Mouse (Mus musculus) MEL (cell line): ENCODE data around the gene Gm26602. TPM values are rescaled to one million over a fixed set of nuclear protein-coding genes. Genes with fewer than 3 reads are reported as not detected.

Experiments used
- DNase-seq: peaks from one replicate; pipeline ENCODE4 v3.0.0; 2011; ENCODE audit warnings: low read depth, low spot score
- H3K27ac ChIP-seq: 2 replicates; pipeline ENCODE4 v1.5.1; 2012; ENCODE audit warnings: low read depth, mild to moderate bottlenecking, control low read depth, low read length, moderate library complexity; ENCODE audit not compliant: control insufficient read depth
- H3K27me3 ChIP-seq, 2 experiments: fragments of 150-350 bp in 1 of 2; sonication (generic) in 1 of 2; 2 replicates each; pipeline ENCODE4 v1.6.1; 2012; ENCODE audit warnings: low read length in 2 of 2, mild to moderate bottlenecking in 2 of 2, improper control_type of control experiment in 1 of 2, moderate library complexity in 1 of 2; ENCODE audit not compliant: insufficient read depth in 2 of 2, control insufficient read depth in 1 of 2
- H3K36me3 ChIP-seq, 2 experiments: 2 replicates each; pipeline ENCODE4 v1.6.1; 2012 to 2014; ENCODE audit warnings: low read length in 2 of 2, improper control_type of control experiment in 1 of 2, inconsistent platforms in 1 of 2, mild to moderate bottlenecking in 1 of 2; ENCODE audit not compliant: insufficient read depth in 2 of 2, control insufficient read depth in 1 of 2
- H3K4me1 ChIP-seq, 2 experiments: fragments of 150-350 bp in 1 of 2; sonication (generic) in 1 of 2; 2 replicates each; pipeline ENCODE4 v1.6.1; 2012; ENCODE audit warnings: low read length in 2 of 2, improper control_type of control experiment in 1 of 2, mild to moderate bottlenecking in 1 of 2; ENCODE audit not compliant: insufficient read depth in 2 of 2, control insufficient read depth in 1 of 2
- H3K4me3 ChIP-seq, 2 experiments: fragments of 150-350 bp in 1 of 2; sonication (generic) in 1 of 2; 2 replicates each; pipeline ENCODE4 v1.5.1; 2012; ENCODE audit warnings: low read depth in 2 of 2, low read length in 2 of 2, mild to moderate bottlenecking in 2 of 2, moderate library complexity in 2 of 2, control low read depth in 1 of 2, improper control_type of control experiment in 1 of 2; ENCODE audit not compliant: control insufficient read depth in 1 of 2, insufficient read depth in 1 of 2
- H3K79me2 ChIP-seq: 2 replicates; pipeline ENCODE4 v1.6.1; 2012; ENCODE audit warnings: mild to moderate bottlenecking, low read length, moderate library complexity; ENCODE audit not compliant: control insufficient read depth, poor library complexity, insufficient read depth
- H3K9ac ChIP-seq: 2 replicates; pipeline ENCODE4 v1.6.1; 2012; ENCODE audit warnings: low read depth, mild to moderate bottlenecking, control low read depth, low read length, moderate library complexity; ENCODE audit not compliant: control insufficient read depth, poor library complexity, severe bottlenecking
- H3K9me3 ChIP-seq: fragments of 150-350 bp; sonication (generic); replicated peaks from 2 replicates; pipeline ENCODE4 v1.6.1; 2012; ENCODE audit warnings: mild to moderate bottlenecking, low read length, improper control_type of control experiment, moderate library complexity; ENCODE audit not compliant: insufficient read depth
- CHD1 ChIP-seq: IDR thresholded peaks from 2 replicates; pipeline ENCODE4 v1.6.1; 2012; ENCODE audit warnings: low read depth, mild to moderate bottlenecking, inconsistent platforms, low read length, improper control_type of control experiment
- CHD2 ChIP-seq: IDR thresholded peaks from 2 replicates; pipeline ENCODE4 v1.6.1; 2011; ENCODE audit warnings: low read length, improper control_type of control experiment
- ELF1 ChIP-seq: IDR thresholded peaks from 2 replicates; pipeline ENCODE4 v1.6.1; 2014; ENCODE audit warnings: low read depth, mild to moderate bottlenecking, inconsistent platforms, low read length, improper control_type of control experiment, moderate library complexity
- EP300 ChIP-seq, 2 experiments: IDR thresholded peaks; 2 replicates each; pipeline ENCODE4 v1.6.1; 2011; ENCODE audit warnings: improper control_type of control experiment in 2 of 2, low read length in 2 of 2, low read depth in 1 of 2, mild to moderate bottlenecking in 1 of 2
- ETS1 ChIP-seq: IDR thresholded peaks from 2 replicates; pipeline ENCODE4 v1.6.1; 2012; ENCODE audit warnings: low read depth, mild to moderate bottlenecking, inconsistent platforms, low read length, improper control_type of control experiment, moderate library complexity
- GABPA ChIP-seq: IDR thresholded peaks from 2 replicates; pipeline ENCODE4 v1.6.1; 2012; ENCODE audit warnings: low read depth, mild to moderate bottlenecking, inconsistent platforms, low read length, improper control_type of control experiment, moderate library complexity
- GATA1 ChIP-seq: IDR thresholded peaks from 2 replicates; pipeline ENCODE4 v1.6.1; 2011; ENCODE audit warnings: low read depth, low read length, improper control_type of control experiment
- JUND ChIP-seq: IDR thresholded peaks from 2 replicates; pipeline ENCODE4 v1.6.1; 2011; ENCODE audit warnings: low read depth, mild to moderate bottlenecking, improper control_type of control experiment, low read length
- MAFK ChIP-seq: IDR thresholded peaks from 2 replicates; pipeline ENCODE4 v1.6.1; 2011; ENCODE audit warnings: low read depth, mild to moderate bottlenecking, low read length, improper control_type of control experiment, borderline replicate concordance
- MAX ChIP-seq: IDR thresholded peaks from 2 replicates; pipeline ENCODE4 v1.6.1; 2011; ENCODE audit warnings: low read length, improper control_type of control experiment
- MXI1 ChIP-seq: IDR thresholded peaks from 2 replicates; pipeline ENCODE4 v1.6.1; 2011; ENCODE audit warnings: mild to moderate bottlenecking, low read depth, low read length, improper control_type of control experiment
- MYC ChIP-seq: IDR thresholded peaks from 2 replicates; pipeline ENCODE4 v1.6.1; 2011; ENCODE audit warnings: low read depth, mild to moderate bottlenecking, low read length, improper control_type of control experiment, moderate library complexity
- NRF1 ChIP-seq: IDR thresholded peaks from 2 replicates; pipeline ENCODE4 v1.6.1; 2014; ENCODE audit warnings: low read depth, mild to moderate bottlenecking, inconsistent platforms, low read length, improper control_type of control experiment, moderate library complexity; ENCODE audit not compliant: poor library complexity, insufficient read depth, severe bottlenecking
- POLR2A ChIP-seq, 2 experiments: IDR thresholded peaks; 2 replicates each; pipeline ENCODE4 v1.6.1; 2011 to 2012; ENCODE audit warnings: low read length in 2 of 2, mild to moderate bottlenecking in 2 of 2, control low read depth in 1 of 2, improper control_type of control experiment in 1 of 2, low read depth in 1 of 2, moderate library complexity in 1 of 2; ENCODE audit not compliant: control insufficient read depth in 1 of 2, insufficient read depth in 1 of 2, poor library complexity in 1 of 2
- POLR2AphosphoS2 ChIP-seq: IDR thresholded peaks from 2 replicates; pipeline ENCODE4 v1.6.1; 2011; ENCODE audit warnings: low read length, improper control_type of control experiment
- RCOR1 ChIP-seq: IDR thresholded peaks from 2 replicates; pipeline ENCODE4 v1.6.1; 2012; ENCODE audit warnings: low read depth, mild to moderate bottlenecking, inconsistent platforms, low read length, improper control_type of control experiment
- SIN3A ChIP-seq: IDR thresholded peaks from 2 replicates; pipeline ENCODE4 v1.6.1; 2012; ENCODE audit warnings: low read length, improper control_type of control experiment, inconsistent platforms
- SMC3 ChIP-seq: IDR thresholded peaks from 2 replicates; pipeline ENCODE4 v1.6.1; 2011; ENCODE audit warnings: low read depth, low read length, improper control_type of control experiment
- TAL1 ChIP-seq: IDR thresholded peaks from 2 replicates; pipeline ENCODE4 v1.6.1; 2012; ENCODE audit warnings: mild to moderate bottlenecking, inconsistent platforms, low read length, moderate library complexity, mixed read lengths
- TBP ChIP-seq: IDR thresholded peaks from 2 replicates; pipeline ENCODE4 v1.8.0; 2011; ENCODE audit warnings: low read depth, low read length, improper control_type of control experiment
- ZKSCAN1 ChIP-seq: IDR thresholded peaks from 2 replicates; pipeline ENCODE4 v1.6.1; 2012; ENCODE audit warnings: low read depth, mild to moderate bottlenecking, inconsistent platforms, low read length, improper control_type of control experiment, moderate library complexity
- ZMIZ1 ChIP-seq: IDR thresholded peaks from 2 replicates; pipeline ENCODE4 v1.6.1; 2012; ENCODE audit warnings: low read depth, mild to moderate bottlenecking, inconsistent platforms, low read length, improper control_type of control experiment, moderate library complexity
- polyA plus RNA-seq, 2 experiments: library from polyadenylated mRNA; stranded (reverse) in 1 of 2; unstranded in 1 of 2; fragments of >175 nt in 1 of 2; fragments of >200 nt in 1 of 2; gene quantifications; 2 replicates each; pipeline versions ENCODE4 v1.2.1 to v1.2.4; 2012; ENCODE audit warnings: low replicate concordance in 2 of 2, low read depth in 1 of 2; ENCODE audit not compliant: insufficient read length in 2 of 2, insufficient read depth in 1 of 2, missing spikeins in 1 of 2
- total RNA-seq: library from RNA; depleted of rRNA; stranded (reverse); fragments of 300-350 nt; gene quantifications from 2 replicates; pipeline ENCODE4 v1.2.3, GENCODE M21; 2012

The Gm26602 gene
- total and polyA plus RNA-seq, 3 experiments = 4.5 to 10.2 TPM; not detected in 1

DNA sequence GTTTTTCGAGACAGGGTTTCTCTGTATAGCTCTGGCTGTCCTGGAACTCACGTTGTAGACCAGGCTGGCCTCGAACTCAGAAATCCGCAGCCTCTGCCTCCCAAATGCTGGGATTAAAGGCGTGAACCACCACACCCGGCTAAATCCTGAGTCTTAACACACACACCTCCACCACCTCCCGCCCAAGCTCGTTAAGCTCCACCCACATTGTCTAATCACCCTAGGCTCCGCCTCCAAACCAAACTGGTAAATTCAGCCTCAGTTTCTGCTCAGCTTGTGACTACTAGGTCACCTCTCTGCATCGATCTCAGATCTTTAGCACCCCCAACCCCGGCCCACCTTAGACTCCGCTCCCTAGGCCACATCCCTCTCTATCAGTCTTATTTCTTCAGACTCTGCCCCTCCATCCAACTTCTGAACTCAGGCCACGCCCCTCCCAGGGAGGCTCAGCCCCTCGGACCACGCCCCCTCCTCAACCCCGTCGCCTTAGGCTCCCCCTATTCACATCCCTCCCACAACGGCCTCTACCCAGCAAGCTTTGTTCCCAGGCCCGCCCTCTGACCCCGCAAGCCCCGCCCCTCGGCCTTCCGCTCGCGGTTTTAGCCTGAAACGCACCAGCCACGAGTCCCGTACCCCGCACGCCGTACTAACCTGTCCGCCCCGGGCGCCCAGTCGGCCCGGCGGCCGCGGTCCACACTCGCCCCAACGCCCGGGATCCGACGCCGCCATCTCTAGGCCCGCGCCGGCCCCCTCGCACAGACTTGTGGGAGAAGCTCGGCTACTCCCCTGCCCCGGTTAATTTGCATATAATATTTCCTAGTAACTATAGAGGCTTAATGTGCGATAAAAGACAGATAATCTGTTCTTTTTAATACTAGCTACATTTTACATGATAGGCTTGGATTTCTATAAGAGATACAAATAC is 2.2 kb upstream of the Gm26602 start, which contains the start of gene Med16 (continued):
- TF ChIP-seq ZMIZ1 = no peak
- 0 out of 2 replicates have a peak, but pooled peaks have one; percentile 43 for TF ChIP-seq ETS1
- no peak for TF ChIP-seq MYC
- TF ChIP-seq EP300 (IDR thresholded peaks at IDR 0.05; ENCODE audit: low read depth in 1 of 2, low read length in 2 of 2) = 0 out of 4 replicates have a peak, but pooled peaks of 1 of the 2 experiments have one; percentile 7
- no peak for TF ChIP-seq TAL1
- peak; percentile 47; the same call in 1 of the 2 replicates for TF ChIP-seq MXI1
- TF ChIP-seq CHD1 = no peak
- no peak for TF ChIP-seq ZKSCAN1
- TF ChIP-seq MAX = no peak
- TF ChIP-seq RCOR1 = no peak
- TF ChIP-seq MAFK = no peak
- no peak for TF ChIP-seq POLR2AphosphoS2
- no peak for TF ChIP-seq GABPA
- no peak for TF ChIP-seq GATA1

GRCm38 (mm10) chr10:79909092-79909922 is 1.3 kb upstream of the Gm26602 start:
- Histone ChIP-seq H3K79me2 (peaks cover 1% of the 10 kb centered on the region; the same call in 1 of the 2 replicates), H3K4me3 (peak overlapping the region; percentile 33 to 73), H3K27ac (peak overlapping the region; percentile 49), H3K9me3 (no peaks in the 10 kb centered on the region), H3K36me3 (peaks cover 0 to 3% of the 10 kb centered on the region in 2 experiments; a peak in 1 of 4 replicates), H3K27me3 (no peaks in the 10 kb centered on the region), H3K9ac (peak overlapping the region; percentile 96), H3K4me1 (peaks cover 4 to 12% of the 10 kb centered on the region in 2 experiments; a peak in 3 of 4 replicates)
- TF ChIP-seq MAFK (peak; percentile 97), JUND (no peak), SMC3 (no peak), POLR2AphosphoS2 (peak; percentile 58; the same call in 1 of the 2 replicates), CHD2 (no peak), TBP (peak; percentile 100), POLR2A (IDR thresholded peaks at IDR 0.05; ENCODE audit: control insufficient read depth in 1 of 2, insufficient read depth in 1 of 2, low read depth in 1 of 2, low read length in 2 of 2, poor library complexity in 1 of 2) (peak in 1 of 2 experiments; percentile 79; a peak in 3 of 4 replicates), SIN3A (0 out of 2 replicates have a peak, but pooled peaks have one; percentile 28), MYC (0 out of 2 replicates have a peak, but pooled peaks have one; percentile 61), ELF1 (peak; percentile 62; the same call in 1 of the 2 replicates), ETS1 (peak; percentile 19; the same call in 1 of the 2 replicates), RCOR1 (no peak), NRF1 (peak; percentile 58; the same call in 1 of the 2 replicates), ZMIZ1 (peak; percentile 82; the same call in 1 of the 2 replicates)
- peak; percentile 86 for DNase-seq
